Mouse (Mus musculus) embryo, embryonic 10 days (tissue): ENCODE data around the gene Sgta.

ENCODE experiments used
- DNase-seq: peaks from one replicate; pipeline ENCODE4 v3.0.0-alpha.2; 2015; ENCODE audit warnings: low spot score

Gene Sgta

GRCm38 (mm10) chr10:81019687-81020086 lies 40.3 kb downstream of the Sgta start:
- DNase-seq = no peak

DNA sequence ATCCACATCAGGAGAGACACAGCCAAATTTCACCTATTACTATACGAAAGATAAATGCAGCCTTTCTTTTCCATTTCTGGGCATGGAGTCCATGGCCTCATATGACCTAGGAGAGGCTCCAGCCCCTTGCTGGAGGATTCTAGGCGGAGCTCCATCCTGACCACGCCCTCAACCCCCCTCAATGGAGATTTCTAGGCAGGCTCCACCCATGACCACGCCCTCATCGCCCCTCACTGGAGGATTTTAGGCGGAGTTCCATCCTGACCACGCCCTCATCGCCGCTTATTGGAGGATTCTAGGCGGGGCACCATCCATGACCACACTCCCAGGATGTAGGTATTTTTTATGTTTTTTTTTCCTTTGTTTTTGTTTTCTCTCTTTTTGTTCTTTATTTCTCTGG lies 41.7 kb downstream of the Sgta start:
- DNase-seq = peak; percentile 58

- DNase-seq = peak; percentile 48
These were observed 43.3 kb downstream of the Sgta start for GRCm38 (mm10) chr10:81016645-81017044.

- DNase-seq = no peak
These were observed 44.3 kb downstream of the Sgta start for GRCm38 (mm10) chr10:81015666-81016065.

DNA sequence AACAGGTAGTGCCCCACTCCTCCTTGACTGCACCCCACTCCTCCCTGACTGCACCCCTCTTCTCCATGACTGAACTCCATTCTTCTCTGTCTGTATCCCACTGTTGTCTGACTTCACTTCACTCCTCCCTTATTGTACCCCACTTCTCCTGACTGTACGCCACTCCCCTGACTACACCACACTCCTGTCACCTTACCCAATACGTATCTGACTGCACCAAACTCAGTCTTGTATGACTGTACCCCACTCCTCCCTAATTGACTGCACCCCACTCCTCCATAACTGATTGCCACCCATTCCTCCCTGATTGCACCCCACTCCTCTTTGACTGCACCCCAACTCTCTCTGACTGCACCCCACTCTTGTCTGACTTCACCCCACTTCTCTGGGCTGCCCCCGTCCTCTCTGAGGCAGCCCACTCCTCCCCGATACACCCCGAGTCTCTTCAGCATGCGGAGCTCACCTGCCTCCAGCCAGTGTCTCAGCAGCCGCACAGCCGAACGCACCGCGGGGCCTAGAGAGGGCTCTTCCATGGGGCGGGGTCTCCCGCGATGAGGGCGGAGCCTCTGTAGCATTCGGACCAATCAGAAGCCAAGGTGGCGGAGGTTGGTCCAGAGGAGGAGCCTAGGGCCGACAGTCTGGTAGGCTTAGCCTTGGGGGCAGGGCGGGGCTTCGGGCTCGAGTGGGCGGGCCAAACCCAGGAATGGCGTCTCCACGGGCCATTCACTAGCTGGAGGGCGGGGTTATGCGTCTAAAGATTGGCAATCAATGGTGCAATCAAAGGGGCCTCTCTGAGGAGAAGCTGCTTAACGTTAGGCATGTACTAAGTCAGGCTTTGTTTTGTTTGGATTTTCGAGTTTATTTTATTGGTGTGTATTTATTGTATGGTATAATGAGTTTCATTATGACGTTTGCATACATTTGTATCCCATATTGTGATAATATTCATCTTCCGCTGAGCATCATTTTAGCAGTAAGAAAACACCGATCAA lies 45.3 kb downstream of the Sgta start, which contains the start of gene Gng7:
Gene Gng7, minus strand, starts transcription at position 553 of the 992 bp plus-strand sequence.
- peak; percentile 97 for DNase-seq

- no peak for DNase-seq
These were observed 49.1 kb downstream of the Sgta start for GRCm38 (mm10) chr10:81010851-81011250.

GRCm38 (mm10) chr10:81007240-81007639 lies 52.7 kb downstream of the Sgta start:
- no peak for DNase-seq

DNA sequence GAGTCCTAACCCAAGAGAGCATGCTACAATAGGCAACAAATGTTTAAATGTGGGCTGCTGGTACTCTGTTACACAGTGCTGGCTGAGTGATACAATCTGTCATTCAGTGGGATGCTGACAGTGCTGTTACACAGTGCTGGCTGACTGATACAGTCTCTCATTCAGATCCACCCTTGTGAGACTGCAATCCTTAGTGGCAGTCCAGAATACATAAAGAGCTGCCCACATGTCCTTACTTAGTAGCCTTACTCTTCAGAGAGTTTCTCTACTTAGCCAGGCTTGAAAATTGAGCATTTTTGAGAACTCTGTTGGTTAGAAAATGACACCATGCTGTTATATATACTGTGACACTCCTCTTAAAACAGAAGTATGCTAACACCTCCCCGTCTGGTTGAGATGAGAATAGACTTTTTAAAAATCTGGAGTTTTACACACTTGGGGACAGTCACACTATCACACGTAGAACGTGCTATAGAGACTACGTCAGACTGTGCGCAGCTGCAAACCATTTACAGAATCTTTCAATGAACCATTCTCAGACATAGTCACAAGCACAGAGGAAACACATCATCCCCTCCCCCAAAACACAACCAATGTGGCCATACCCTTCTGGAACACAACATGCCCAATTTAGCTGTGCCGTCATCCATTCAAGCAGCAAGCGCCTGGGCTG lies 53.8 kb downstream of the Sgta start:
- DNase-seq = no peak

DNA sequence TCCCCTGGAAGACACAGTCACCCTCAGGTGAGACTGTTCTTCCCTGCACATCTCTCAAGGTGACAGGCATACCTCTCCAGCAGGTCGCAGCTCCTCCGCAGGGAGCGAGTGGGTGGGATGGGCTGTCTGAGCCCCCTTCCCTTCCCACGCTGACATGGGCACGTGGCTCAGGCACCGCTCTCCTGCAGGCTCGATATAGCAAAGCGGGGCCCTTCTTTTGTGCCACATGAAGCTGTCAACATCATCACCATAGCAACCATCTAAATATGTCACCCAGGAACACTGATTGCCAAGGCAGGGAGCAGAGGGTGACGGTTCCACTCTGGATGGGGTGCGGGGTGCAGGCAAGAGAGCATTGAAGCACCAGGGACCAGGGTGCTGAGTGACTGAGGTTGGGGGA lies 58.8 kb downstream of the Sgta start:
- no peak for DNase-seq

- DNase-seq = no peak
These were observed 59.6 kb downstream of the Sgta start for GRCm38 (mm10) chr10:81000197-81001062.

- peak; percentile 86 for DNase-seq
These were observed 60.4 kb downstream of the Sgta start for GRCm38 (mm10) chr10:80999362-81000196.

DNA sequence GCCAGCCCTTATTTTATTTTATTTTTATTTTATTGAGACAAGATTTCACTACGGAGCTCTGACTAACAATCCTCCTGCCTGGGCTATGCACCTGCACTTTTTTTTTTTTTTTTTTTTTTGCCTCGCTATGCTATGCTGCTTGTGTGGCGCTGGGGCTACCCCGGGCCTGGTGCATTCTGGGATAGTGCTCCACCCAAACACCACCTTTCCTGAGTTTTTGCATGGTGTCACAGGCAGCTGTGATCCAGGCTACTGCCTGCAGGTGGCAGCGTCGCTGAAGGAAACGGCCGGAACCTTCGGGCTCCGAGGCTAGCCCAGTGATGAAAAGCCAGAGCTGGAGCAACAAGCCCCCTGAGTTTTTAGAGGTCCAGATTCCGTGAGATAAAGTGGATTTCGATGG lies 61.2 kb downstream of the Sgta start:
- peak; percentile 82 for DNase-seq

- DNase-seq = no peak
These were observed 62.0 kb downstream of the Sgta start for GRCm38 (mm10) chr10:80998021-80998420.

GRCm38 (mm10) chr10:80997332-80997731 lies 62.6 kb downstream of the Sgta start:
- DNase-seq = no peak

- DNase-seq = no peak
These were observed 63.5 kb downstream of the Sgta start for GRCm38 (mm10) chr10:80996501-80996900.

GRCm38 (mm10) chr10:80995091-80995632 lies 64.8 kb downstream of the Sgta start:
- DNase-seq = peak; percentile 89

DNA sequence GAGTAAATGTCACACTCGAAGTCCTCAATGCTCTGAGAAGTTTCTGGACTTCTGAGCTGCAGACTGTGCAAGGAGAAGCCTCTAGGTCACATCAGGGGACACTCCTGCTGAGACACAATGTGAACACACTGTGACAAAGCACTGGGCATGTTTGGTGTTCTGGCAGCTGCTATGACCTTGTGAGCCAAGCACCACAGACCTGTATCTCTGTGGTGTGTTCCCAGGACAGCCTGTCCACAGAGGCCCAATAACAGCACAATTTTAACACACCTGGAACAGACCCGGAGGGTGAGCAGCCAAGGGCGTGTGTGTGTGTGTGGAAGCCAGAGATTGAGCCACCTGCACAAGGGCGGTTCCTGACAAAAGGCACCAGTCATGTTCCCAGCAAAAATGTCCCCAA lies 65.4 kb downstream of the Sgta start:
- no peak for DNase-seq
